Mouse (Mus musculus) limb, embryonic 14.5 days (tissue): ENCODE data around the gene Atp2b2. TPM values are rescaled to one million over a fixed set of nuclear protein-coding genes. Genes with fewer than 3 reads are reported as not detected.
A peak's percentile ranks its signal among the peaks of the same experiment; 100 is the strongest.

Experiments
- ATAC-seq: fragments of 200-750 bp; cut with Nextera tagmentation; 2 replicates; pipeline ENCODE4 v1.8.0; 2017; ENCODE audit warnings: low read depth, moderate number of reproducible peaks, moderate TSS enrichment; ENCODE audit not compliant: low FRiP score
- DNase-seq: peaks from one replicate; pipeline ENCODE4 v3.0.0-alpha.2; 2015; ENCODE audit warnings: low spot score
- H3K27ac ChIP-seq: fragments of 300-500 bp; sonication (generic); replicated peaks from 2 replicates; pipeline ENCODE4 v1.5.1; 2014; ENCODE audit warnings: low read depth, mild to moderate bottlenecking, low read length, moderate library complexity, mixed read lengths
- H3K27me3 ChIP-seq: fragments of 300-500 bp; sonication (generic); 2 replicates; pipeline ENCODE4 v1.6.1; 2014; ENCODE audit warnings: low read length, mixed read lengths; ENCODE audit not compliant: control insufficient read depth, insufficient read depth
- H3K36me3 ChIP-seq: fragments of 300-500 bp; sonication (generic); 2 replicates; pipeline ENCODE4 v1.6.1; 2014; ENCODE audit warnings: mild to moderate bottlenecking, low read length, moderate library complexity, mixed read lengths; ENCODE audit not compliant: control insufficient read depth, insufficient read depth
- H3K4me1 ChIP-seq: fragments of 300-500 bp; sonication (generic); 2 replicates; pipeline ENCODE4 v1.6.1; 2014; ENCODE audit warnings: antibody characterized with exemption, low read length, mixed read lengths; ENCODE audit not compliant: control insufficient read depth, insufficient read depth
- H3K4me2 ChIP-seq: fragments of 300-500 bp; sonication (generic); replicated peaks from 2 replicates; pipeline ENCODE4 v1.6.1; 2014; ENCODE audit warnings: low read depth, mild to moderate bottlenecking, low read length, moderate library complexity; ENCODE audit not compliant: severe bottlenecking
- H3K4me3 ChIP-seq: fragments of 300-500 bp; sonication (generic); replicated peaks from 2 replicates; pipeline ENCODE4 v1.5.1; 2014; ENCODE audit warnings: low read length
- H3K9ac ChIP-seq: fragments of 300-500 bp; sonication (generic); 2 replicates; pipeline ENCODE4 v1.6.1; 2014; ENCODE audit warnings: mild to moderate bottlenecking, low read depth, low read length, moderate library complexity; ENCODE audit not compliant: severe bottlenecking
- H3K9me3 ChIP-seq: fragments of 300-500 bp; sonication (generic); 2 replicates; pipeline ENCODE4 v1.6.1; 2016; ENCODE audit warnings: low read length; ENCODE audit not compliant: control insufficient read depth
- POLR2A ChIP-seq: fragments of 200-500 bp; IDR thresholded peaks from 2 replicates; pipeline ENCODE4 v1.8.0; 2012; ENCODE audit warnings: inconsistent platforms, mild to moderate bottlenecking, moderate library complexity, borderline replicate concordance; ENCODE audit not compliant: insufficient read depth, insufficient read length; ENCODE audit errors: extremely low read depth
- WGBS: fragments of 180-500 bp; shearing (Covaris S2); extraction: QIAGEN DNeasy Blood & Tissue Kit; methylation state at CpG from one replicate; pipeline ENCODE4 v1.1.7; 2014; 5-methylcytosine and 5-hydroxymethylcytosine counted together
- polyA plus RNA-seq, 2 experiments: library from polyadenylated mRNA; depleted of rRNA in 1 of 2; stranded (reverse) in 1 of 2; unstranded in 1 of 2; fragments of >200 nt; fragmentation: Nextera tagmentation in 1 of 2; extraction: Ambion mirVana in 1 of 2; gene quantifications; 2 replicates each; pipeline versions ENCODE4 v1.2.1 to v1.2.3; 2012 to 2014

Gene Atp2b2
- polyA plus RNA-seq, 2 experiments: 0.09 to 0.11 TPM

- Histone ChIP-seq H3K27ac (no peak overlapping the region), H3K36me3 (no peaks in the 10 kb centered on the region), H3K9ac (no peak overlapping the region), H3K4me1 (no peaks in the 10 kb centered on the region), H3K4me3 (no peak overlapping the region), H3K4me2 (no peak overlapping the region), H3K9me3 (no peaks in the 10 kb centered on the region), H3K27me3 (no peaks in the 10 kb centered on the region)
- 70% methylated on average over 8 of the region's 8 CpGs for WGBS
- ATAC-seq (no peak), DNase-seq (no peak)
- TF ChIP-seq POLR2A: no peak
Observed at GRCm38 (mm10) chr6:113936111-113936510, 106.3 kb downstream of the Atp2b2 start.

- Histone ChIP-seq H3K36me3 (no peaks in the 10 kb centered on the region), H3K4me2 (no peak overlapping the region), H3K27me3 (no peaks in the 10 kb centered on the region), H3K27ac (no peak overlapping the region), H3K9ac (no peak overlapping the region), H3K4me1 (no peaks in the 10 kb centered on the region), H3K4me3 (no peak overlapping the region), H3K9me3 (no peaks in the 10 kb centered on the region)
- DNase-seq (no peak), ATAC-seq (no peak)
- WGBS: 81% methylated on average over 8 of the region's 8 CpGs
- TF ChIP-seq POLR2A: no peak
Observed at GRCm38 (mm10) chr6:113934692-113935091, 107.7 kb downstream of the Atp2b2 start.

- no peak for ATAC-seq
- 70% methylated on average over 14 of the region's 14 CpGs for WGBS
Observed at GRCm38 (mm10) chr6:113933261-113934151, 108.9 kb downstream of the Atp2b2 start.

DNA sequence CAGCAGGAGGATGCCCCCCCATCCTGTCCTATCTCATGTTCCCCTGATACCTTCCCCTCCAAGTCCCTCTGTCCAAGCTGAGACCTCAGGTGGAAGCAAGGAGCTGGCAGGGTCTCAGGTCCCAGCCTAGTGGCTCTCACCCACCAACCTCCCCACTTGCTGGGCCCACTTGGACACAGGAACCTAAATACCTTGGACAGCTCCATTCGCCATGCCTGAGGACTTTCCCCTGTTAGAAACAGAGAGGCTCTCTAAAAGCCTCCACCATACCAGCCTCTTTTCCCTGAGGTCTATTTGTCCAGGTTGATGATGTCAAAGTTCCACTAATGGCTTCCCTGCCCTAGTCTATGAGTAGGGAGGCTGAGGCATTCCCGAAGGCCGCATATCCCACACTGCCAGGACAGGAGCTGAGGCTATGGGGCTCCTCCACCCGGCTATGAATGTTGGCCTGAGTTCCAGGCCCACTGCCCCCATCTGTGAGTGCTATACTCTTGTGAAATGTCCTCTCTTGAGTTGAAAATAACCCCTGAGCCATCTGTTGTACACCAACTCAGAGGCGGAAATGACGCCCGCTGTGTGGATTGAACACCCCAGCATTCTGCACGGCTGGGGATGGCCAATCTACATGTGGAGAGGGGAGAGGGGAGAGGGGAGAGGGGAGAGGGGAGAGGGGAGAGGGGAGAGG, 113.1 kb downstream of the Atp2b2 start:
- WGBS: 83% methylated on average over 8 of the region's 8 CpGs
- Histone ChIP-seq H3K4me2 (no peak overlapping the region), H3K27ac (no peak overlapping the region), H3K27me3 (no peaks in the 10 kb centered on the region), H3K9ac (no peak overlapping the region), H3K4me1 (no peaks in the 10 kb centered on the region), H3K4me3 (no peak overlapping the region), H3K36me3 (no peaks in the 10 kb centered on the region), H3K9me3 (no peaks in the 10 kb centered on the region)
- ATAC-seq: no peak
- peak; percentile 54 for DNase-seq
- no peak for TF ChIP-seq POLR2A

More at GRCm38 (mm10) chr6:113933261-113934151, 108.9 kb downstream of the Atp2b2 start:
- Histone ChIP-seq H3K9me3 (no peaks in the 10 kb centered on the region), H3K4me2 (no peak overlapping the region), H3K4me3 (no peak overlapping the region), H3K27me3 (no peaks in the 10 kb centered on the region), H3K36me3 (no peaks in the 10 kb centered on the region), H3K9ac (no peak overlapping the region), H3K27ac (no peak overlapping the region), H3K4me1 (no peaks in the 10 kb centered on the region)
- DNase-seq: no peak
- no peak for TF ChIP-seq POLR2A

DNA sequence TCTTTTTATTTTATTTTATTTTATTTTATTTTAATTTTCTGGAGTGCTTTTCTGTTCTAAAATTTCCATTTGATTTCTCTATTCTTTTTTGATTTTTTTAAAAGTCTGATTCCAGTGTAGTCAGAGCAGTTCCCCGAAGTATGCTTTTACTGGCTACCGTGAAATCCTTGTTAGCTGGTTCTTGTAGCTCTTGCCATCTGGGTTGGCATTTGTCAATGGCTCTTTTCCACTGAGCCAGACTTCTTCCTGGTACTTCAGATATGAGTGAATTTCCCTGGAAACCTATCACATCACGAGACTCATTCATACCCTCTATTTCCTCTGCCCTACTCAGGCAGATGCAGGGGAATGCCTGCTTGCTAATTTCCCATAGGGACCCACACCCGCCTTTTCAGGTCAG, 119.2 kb downstream of the Atp2b2 start:
- WGBS: 80% methylated on average over 4 of the region's 4 CpGs
- H3K27me3 ChIP-seq: no peaks in the 10 kb centered on the region
- H3K4me2 ChIP-seq: no peak overlapping the region
- no peak for TF ChIP-seq POLR2A
- H3K4me1 ChIP-seq: no peaks in the 10 kb centered on the region
- no peaks in the 10 kb centered on the region for H3K36me3 ChIP-seq
- no peak for DNase-seq
- no peak overlapping the region for H3K27ac ChIP-seq
- ATAC-seq: no peak
- no peak overlapping the region for H3K9ac ChIP-seq
- no peaks in the 10 kb centered on the region for H3K9me3 ChIP-seq
- no peak overlapping the region for H3K4me3 ChIP-seq
